Mouse (Mus musculus) heart, adult 2 months (tissue): ENCODE results near the gene Pgm1. TPM values are rescaled to one million over a fixed set of nuclear protein-coding genes. Genes with fewer than 3 reads are reported as not detected.

Experiments used
- DNase-seq, 2 experiments: peaks; one replicate each; pipeline ENCODE4 v3.0.0; 2021
- H3K27ac ChIP-seq: fragments of 200-600 bp; 2 replicates; pipeline ENCODE4 v1.8.1; 2022
- H3K27me3 ChIP-seq: fragments of 200-500 bp; 2 replicates; pipeline ENCODE4 v1.6.1; 2012; ENCODE audit warnings: mild to moderate bottlenecking, low read length, inconsistent platforms, mixed read lengths; ENCODE audit not compliant: control insufficient read depth, insufficient read depth
- H3K36me3 ChIP-seq: fragments of 200-500 bp; 2 replicates; pipeline ENCODE4 v1.6.1; 2012; ENCODE audit warnings: low read length, inconsistent platforms; ENCODE audit not compliant: control insufficient read depth, insufficient read depth
- H3K4me1 ChIP-seq: fragments of 200-500 bp; 2 replicates; pipeline ENCODE4 v1.6.1; 2011; ENCODE audit warnings: low read length; ENCODE audit not compliant: control insufficient read depth, insufficient read depth
- H3K4me3 ChIP-seq: fragments of 200-600 bp; 2 replicates; pipeline ENCODE4 v1.8.1; 2022
- H3K79me2 ChIP-seq: fragments of 200-500 bp; replicated peaks from 2 replicates; pipeline ENCODE4 v1.6.1; 2012; ENCODE audit warnings: mild to moderate bottlenecking, inconsistent platforms, low read length, moderate library complexity, mixed read lengths; ENCODE audit not compliant: control insufficient read depth, insufficient read depth
- H3K9ac ChIP-seq: fragments of 200-500 bp; 2 replicates; pipeline ENCODE4 v1.6.1; 2012; ENCODE audit warnings: low read depth, mild to moderate bottlenecking, control low read depth, inconsistent platforms, low read length, mixed read lengths
- CTCF ChIP-seq: fragments of 200-600 bp; IDR thresholded peaks from 2 replicates; pipeline ENCODE4 v1.8.1; 2022; ENCODE audit warnings: antibody characterized with exemption, mild to moderate bottlenecking, moderate library complexity
- EP300 ChIP-seq: fragments of 200-500 bp; IDR thresholded peaks from 2 replicates; pipeline ENCODE4 v1.6.1; 2011; ENCODE audit warnings: low read depth, low read length, control low read depth; ENCODE audit not compliant: insufficient read depth
- POLR2A ChIP-seq: fragments of 200-500 bp; IDR thresholded peaks from 2 replicates; pipeline ENCODE4 v1.6.1; 2011; ENCODE audit warnings: mild to moderate bottlenecking, low read depth, low read length, control low read depth; ENCODE audit not compliant: insufficient read depth
- WGBS: fragments of 180-500 bp; shearing (Covaris S2); methylation state at CpG from one replicate; pipeline ENCODE4 v1.1.7; 2018; 5-methylcytosine and 5-hydroxymethylcytosine counted together
- intact Hi-C: fragments of 180-260 bp; cut with DNase I; formaldehyde crosslinking; loops from one replicate; pipeline ENCODE4 v1.15.1; 2025
- polyA plus RNA-seq: library from polyadenylated mRNA; depleted of rRNA; stranded (reverse); fragments of >200 nt; gene quantifications from 2 replicates; pipeline ENCODE4 v1.2.3, GENCODE M21; 2012
- total RNA-seq, 2 experiments: library from RNA; stranded (reverse); gene quantifications; 2 replicates each; pipeline ENCODE4 v1.2.3; 2021

The Pgm1 gene
- total and polyA plus RNA-seq, 3 experiments = 157 to 234 (median 203) TPM

GRCm38 (mm10) chr4:99936278-99936677 is 7.1 kb downstream of the Pgm1 start:
- no peak overlapping the region for H3K27ac ChIP-seq
- H3K9ac ChIP-seq = no peak overlapping the region
- peaks cover 5% of the 10 kb centered on the region; the same call in 1 of the 2 replicates for H3K4me1 ChIP-seq
- H3K4me3 ChIP-seq = no peak overlapping the region
- intact Hi-C loops = no loop called here
- peaks cover 2% of the 10 kb centered on the region; the same call in 1 of the 2 replicates for H3K36me3 ChIP-seq
- DNase-seq = no peak
- TF ChIP-seq POLR2A (no peak), EP300 (no peak), CTCF (no peak)
- 0 out of 2 replicates have a peak, but pooled peaks cover 2% of the 10 kb centered on the region for H3K79me2 ChIP-seq
- H3K27me3 ChIP-seq = no peaks in the 10 kb centered on the region
- WGBS = 81% methylated on average over 5 of the region's 5 CpGs

GRCm38 (mm10) chr4:99939711-99940505 is 10.7 kb downstream of the Pgm1 start:
- 37% methylated on average over 16 of the region's 16 CpGs for WGBS
- TF ChIP-seq CTCF = no peak
- TF ChIP-seq EP300 = no peak
- TF ChIP-seq POLR2A = no peak
- Histone ChIP-seq H3K9ac (no peak overlapping the region), H3K79me2 (0 out of 2 replicates have a peak, but pooled peaks cover 2% of the 10 kb centered on the region), H3K4me1 (peaks cover 11% of the 10 kb centered on the region), H3K4me3 (no peak overlapping the region), H3K27me3 (no peaks in the 10 kb centered on the region), H3K27ac (peak overlapping the region; percentile 43; the same call in 1 of the 2 replicates), H3K36me3 (peaks cover 2% of the 10 kb centered on the region; the same call in 1 of the 2 replicates)
- intact Hi-C loops = no loop called here
- DNase-seq = no peak

GRCm38 (mm10) chr4:99941655-99942414 is 12.6 kb downstream of the Pgm1 start:
- Histone ChIP-seq H3K36me3 (no peaks in the 10 kb centered on the region), H3K27ac (peak overlapping the region; percentile 15), H3K27me3 (no peaks in the 10 kb centered on the region), H3K79me2 (0 out of 2 replicates have a peak, but pooled peaks cover 2% of the 10 kb centered on the region), H3K9ac (no peak overlapping the region), H3K4me1 (peaks cover 11% of the 10 kb centered on the region), H3K4me3 (no peak overlapping the region)
- WGBS = 52% methylated on average over 10 of the region's 10 CpGs
- DNase-seq = peak; percentile 43 to 65
- intact Hi-C loops = no loop called here
- TF ChIP-seq POLR2A = no peak
- TF ChIP-seq CTCF = peak; percentile 59
- 0 out of 2 replicates have a peak, but pooled peaks have one; percentile 25 for TF ChIP-seq EP300

GRCm38 (mm10) chr4:99944606-99945005 is 15.4 kb downstream of the Pgm1 start:
- Histone ChIP-seq H3K79me2 (no peaks in the 10 kb centered on the region), H3K9ac (no peak overlapping the region), H3K27me3 (no peaks in the 10 kb centered on the region), H3K4me1 (peaks cover 7% of the 10 kb centered on the region), H3K36me3 (peaks cover 4% of the 10 kb centered on the region; the same call in 1 of the 2 replicates), H3K4me3 (no peak overlapping the region), H3K27ac (no peak overlapping the region)
- intact Hi-C loops = loop anchor here (5.0 kb wide), 2 partner anchors 63 to 593 kb away; no protein-coding TSS in a partner anchor
- no peak for TF ChIP-seq CTCF
- no peak for TF ChIP-seq EP300
- TF ChIP-seq POLR2A = no peak
- DNase-seq = no peak
- 59% methylated on average over 2 of the region's 2 CpGs for WGBS

DNA sequence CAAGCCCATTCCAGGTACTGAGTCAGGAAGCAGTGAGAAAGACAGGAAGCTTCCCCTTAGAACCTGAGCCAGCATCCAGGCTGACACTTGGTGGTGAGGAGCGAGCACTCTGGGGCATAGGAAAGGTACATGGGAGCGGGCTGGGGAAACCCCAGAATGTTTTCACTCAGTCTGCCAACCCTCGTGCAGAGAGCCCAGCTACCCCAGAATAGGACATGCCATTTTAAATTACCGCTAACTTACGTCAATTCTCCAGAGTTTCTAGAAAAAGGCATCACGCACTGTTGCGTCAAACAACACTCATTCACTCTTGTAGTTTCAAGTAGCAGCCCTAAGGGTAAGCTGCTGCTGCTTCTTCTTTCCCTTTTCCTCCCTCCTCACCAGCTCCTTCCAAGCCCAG is 15.8 kb downstream of the Pgm1 start:
- H3K79me2 ChIP-seq = no peaks in the 10 kb centered on the region
- no peak for TF ChIP-seq EP300
- no peak for TF ChIP-seq CTCF
- no peak for TF ChIP-seq POLR2A
- no peak overlapping the region for H3K4me3 ChIP-seq
- H3K4me1 ChIP-seq = peaks cover 7% of the 10 kb centered on the region
- no peak overlapping the region for H3K27ac ChIP-seq
- DNase-seq = no peak
- WGBS = 73% methylated on average over 7 of the region's 7 CpGs
- intact Hi-C loops = loop anchor here (5.0 kb wide), 2 partner anchors 62 to 592 kb away; no protein-coding TSS in a partner anchor
- peaks cover 4% of the 10 kb centered on the region; the same call in 1 of the 2 replicates for H3K36me3 ChIP-seq
- no peak overlapping the region for H3K9ac ChIP-seq
- H3K27me3 ChIP-seq = no peaks in the 10 kb centered on the region
